Mouse (Mus musculus): Measurements from ENCODE around the gene Acap1.
"Not testable (repeated sequence)": the region's sequence is repeated elsewhere in the genome, so short reads cannot be mapped to it uniquely, and the experiment has no call there.

Acap1 gene

DNA sequence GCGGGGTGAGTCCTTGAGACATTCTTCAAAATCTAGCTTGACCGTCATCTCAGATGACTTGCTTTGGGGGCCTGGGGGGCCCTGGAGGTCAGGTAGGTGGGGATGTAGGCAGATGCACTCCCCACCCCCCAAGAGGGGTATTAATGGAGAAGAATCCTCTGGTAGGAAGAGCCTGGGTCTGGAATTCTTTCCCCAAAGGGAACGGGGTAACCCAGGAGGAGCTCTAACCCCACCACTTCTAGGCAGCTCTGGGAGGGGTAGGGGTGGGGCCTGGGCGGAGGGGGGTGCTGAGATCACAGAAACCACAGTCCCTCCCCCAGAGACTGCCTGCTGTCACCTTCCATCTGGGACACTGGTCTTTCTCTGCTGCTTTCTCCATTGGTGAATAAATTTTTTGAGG lies at the start of gene Acap1:
TSS of gene Acap1 (minus strand) at position 249 of the 400 bp plus-strand sequence.
- in situ Hi-C loops (cut with MboI, MseI) = no loop called here

DNA sequence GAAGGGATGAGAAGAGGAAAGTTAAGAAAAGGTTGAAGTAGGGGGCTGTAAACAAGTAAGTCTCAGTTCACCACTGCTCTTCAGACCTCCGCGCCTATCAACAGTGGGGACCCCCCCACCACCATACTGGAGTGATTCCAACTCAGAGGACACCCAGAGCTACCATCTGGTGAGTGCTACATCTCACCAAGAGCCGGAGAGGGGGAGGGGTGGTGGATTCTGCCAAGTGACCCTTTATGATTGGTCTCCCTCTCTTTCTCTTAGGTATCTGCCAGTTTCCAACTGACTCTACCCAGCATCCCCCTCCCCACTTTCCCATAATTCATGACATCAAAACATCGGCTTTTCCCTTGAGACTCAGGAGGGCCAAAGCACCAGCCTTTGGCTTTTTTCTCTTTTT lies 45.6 kb upstream of the Acap1 start:
- in situ Hi-C loops (cut with MboI, MseI) = no loop called here

DNA sequence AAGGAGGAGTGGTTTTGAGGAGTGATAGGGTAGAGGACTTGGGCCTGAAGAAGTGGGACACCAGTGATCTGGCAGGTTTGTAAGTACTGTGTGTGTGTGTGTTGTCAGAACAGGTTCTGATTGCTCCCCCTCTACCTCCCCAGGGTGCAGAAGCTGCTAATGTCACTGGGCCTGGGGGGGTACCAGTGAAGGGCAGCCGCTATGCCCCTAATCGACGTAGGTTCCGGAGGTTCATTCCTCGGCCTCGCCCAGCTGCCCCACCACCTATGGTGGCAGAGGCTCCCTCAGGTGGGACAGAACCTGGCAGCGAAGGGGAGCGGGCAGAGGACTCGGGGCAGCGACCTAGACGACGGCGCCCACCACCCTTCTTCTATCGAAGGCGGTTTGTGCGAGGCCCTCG lies 44.4 kb upstream of the Acap1 start:
- in situ Hi-C loops (cut with MboI, MseI) = no loop called here

DNA sequence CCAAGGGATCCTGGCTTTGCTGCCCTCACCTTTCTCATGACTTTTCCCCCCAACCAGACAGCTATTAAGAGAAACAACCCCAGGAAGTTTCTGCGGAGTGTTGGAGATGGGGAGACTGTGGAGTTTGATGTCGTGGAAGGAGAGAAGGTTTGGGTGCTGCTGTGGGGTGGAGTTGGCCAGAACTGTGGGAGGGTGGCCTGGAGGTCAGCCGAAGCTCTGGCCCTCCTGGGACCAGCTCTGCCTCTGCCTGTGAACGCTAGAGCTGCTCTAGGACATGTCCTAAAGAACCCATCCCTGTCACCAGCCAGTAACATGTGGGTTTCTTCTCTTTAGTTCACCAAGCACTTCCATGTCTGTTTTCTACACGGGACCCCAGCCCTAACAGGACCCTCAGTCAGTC lies 43.8 kb upstream of the Acap1 start:
- in situ Hi-C loops (cut with MboI, MseI) = no loop called here

DNA sequence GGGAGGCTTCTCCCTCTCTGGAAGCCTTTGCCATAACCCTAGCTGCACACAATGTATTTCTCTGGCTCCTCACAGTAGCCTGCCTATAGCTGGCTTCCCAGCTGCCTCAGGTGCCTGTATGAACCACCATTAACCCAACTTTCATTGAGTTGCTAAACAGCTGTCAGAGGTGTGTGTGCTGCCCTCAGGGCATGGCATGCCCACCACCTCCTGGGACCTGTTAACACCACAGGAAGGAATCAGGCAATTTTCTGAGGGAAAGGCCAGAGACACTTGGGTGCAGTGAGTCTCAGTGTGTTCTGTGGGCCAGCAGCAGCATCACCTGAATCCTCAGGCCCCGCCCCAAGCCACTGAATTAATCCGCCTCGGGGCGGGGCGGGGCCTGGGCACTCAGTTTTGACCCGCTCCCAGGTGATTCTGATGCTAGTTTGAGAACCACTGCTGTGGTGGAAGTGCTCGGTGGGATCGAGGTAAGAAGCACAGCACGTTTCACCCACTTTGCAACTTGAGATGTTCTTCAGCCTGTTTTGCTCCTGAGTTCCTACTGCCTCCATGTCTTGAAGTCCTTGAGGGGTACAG lies 43.2 kb upstream of the Acap1 start:
- in situ Hi-C loops (cut with MboI, MseI) = no loop called here

DNA sequence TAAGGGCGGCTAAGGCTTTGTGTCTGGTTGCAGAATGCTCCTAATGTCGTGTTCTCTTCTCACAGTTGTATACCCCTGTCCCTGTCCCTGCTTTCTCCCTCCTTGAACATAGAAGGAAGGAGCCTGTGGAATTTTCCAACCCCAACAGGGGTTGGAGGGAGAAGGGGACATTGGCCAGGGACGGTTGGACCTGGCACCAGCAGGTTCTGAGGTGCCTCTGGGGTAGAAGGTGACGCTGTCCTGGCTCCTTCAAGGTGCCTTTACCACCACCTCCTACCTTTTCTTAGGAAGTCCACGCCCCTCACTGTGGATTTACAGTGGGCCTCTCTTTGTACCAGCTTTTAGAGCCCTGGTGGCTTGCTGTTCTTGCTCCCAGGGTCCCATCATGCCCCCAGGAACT lies 42.5 kb upstream of the Acap1 start:
- in situ Hi-C loops (cut with MboI, MseI) = no loop called here

DNA sequence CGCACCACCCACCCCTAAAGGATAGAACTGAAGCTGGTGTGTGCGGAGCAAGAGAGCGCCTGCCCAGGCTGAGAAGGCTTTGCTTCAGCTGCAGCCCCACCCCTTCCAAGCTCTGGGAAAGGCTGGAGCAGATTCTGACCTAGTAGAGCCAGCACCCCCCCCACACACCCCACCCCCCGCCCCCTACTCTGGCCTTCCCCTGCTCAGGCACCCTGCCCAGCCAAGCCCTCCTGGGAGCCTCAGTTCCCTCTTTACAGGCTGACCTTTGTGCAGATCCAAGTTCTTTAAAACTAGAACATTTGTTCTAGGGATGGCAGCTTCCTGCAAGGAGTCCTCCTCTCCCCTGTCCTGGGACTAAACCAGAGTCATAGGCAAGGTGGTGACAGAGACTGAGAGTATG lies 42.0 kb upstream of the Acap1 start:
- in situ Hi-C loops (cut with MboI, MseI) = no loop called here

DNA sequence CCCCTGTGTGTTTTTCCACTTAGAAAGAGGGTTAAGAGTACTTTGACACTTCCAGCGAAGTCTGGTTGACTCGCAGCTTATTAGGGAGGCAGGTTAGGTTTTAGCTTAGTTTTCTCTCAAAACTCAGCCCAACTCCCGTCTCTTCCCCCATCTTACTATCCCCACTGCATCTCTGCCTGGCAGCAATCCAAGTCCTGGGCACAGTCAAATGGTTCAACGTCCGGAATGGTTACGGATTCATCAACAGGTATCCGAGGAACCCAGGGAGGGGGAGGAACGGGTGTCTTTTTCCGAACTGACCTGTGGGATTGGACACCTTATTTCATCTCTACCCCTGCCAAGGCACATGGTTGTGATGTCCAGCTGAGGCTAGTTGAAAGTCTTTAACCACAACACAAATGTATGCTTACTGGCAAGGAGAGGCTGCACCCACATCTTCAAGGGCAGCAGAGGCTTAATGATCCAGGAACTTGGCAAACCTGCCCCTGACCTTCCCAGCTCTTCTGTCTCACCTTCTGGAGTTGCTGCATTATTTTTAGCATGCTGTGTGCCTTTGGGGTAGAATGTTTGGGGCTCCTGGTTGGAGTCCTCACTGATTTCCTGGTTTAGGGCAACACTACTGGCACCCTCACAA lies 41.5 kb upstream of the Acap1 start:
- in situ Hi-C loops (cut with MboI, MseI) = no loop called here

DNA sequence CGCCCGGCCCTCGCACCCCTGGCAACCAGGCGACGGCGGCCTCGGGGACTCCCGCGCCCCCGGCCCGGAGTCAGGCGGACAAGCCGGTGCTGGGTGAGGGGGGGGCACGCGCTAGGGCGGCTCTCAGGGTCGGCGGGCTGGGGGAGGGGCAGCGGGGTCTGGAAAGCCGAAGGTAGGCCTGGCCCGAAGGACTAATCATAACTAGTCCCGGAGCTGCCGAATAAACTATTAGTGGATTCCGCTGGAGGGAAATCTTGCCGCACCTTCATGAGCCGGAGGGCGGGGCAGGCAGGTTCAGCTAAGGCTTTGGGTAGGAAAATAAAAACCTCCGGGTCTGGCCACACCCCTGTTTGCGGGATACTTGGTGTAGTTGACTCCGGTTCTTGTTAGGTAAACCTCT lies 40.8 kb upstream of the Acap1 start:
- in situ Hi-C loops (cut with MboI, MseI) = no loop called here

DNA sequence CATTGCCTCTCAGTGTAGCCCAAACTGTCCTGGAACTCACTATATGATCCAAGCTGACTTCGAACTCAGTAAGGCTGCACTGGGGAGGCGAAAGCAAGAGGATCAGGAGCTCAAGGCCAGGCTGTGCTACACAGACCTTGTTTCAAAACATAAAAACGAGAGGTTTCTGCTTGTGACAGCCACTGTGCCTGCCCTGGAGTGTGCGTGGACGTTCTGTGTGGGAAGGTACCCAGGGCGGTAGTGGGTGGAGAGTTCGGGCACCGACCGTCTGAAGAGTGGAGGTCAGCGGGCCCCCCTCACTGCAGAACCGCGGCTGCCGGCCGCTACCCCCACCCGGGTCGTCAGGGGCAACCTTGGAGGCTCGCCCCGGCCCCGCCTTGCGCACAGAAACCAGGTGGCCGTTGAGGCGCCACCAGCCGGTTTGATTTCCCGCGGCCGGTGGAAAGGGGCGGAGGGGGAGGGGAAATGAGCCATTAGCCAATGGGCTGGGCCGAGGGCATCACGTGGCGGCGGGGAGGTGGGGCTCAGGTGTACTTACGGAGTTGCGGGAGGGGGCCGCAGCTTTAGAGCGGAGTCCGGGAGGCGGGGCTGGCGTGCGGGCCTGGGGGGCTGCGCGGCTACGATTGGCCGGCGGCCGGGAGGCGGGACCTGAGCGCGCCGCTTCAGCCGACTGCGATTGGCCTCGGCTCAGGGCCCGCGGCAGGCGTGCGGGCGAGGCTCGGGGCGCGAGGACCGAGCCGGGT lies 40.0 kb upstream of the Acap1 start, which contains the start of gene Ybx2:
TSS of gene Ybx2 (plus strand) at position 660 of the 743 bp plus-strand sequence.
- in situ Hi-C loops (cut with MboI, MseI) = no loop called here

DNA sequence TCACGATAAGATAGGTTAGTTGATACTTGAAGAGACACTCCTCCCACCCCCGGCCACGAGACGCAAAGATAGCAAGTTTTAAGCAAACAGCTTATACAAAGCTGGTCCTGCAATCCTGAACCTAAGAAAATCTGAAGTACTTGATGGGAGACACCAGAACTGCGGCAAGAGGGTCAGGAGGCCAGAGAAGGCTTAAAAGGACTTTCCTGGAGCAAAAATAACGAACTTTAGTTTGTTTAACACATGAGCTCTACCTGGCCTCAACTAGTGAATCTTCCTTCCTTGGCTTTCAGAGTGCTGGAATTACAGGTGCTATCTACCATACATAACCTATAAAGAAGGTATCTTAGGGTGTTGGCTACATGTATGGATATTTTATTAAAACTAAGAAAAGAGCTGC lies 39.3 kb upstream of the Acap1 start:
- in situ Hi-C loops (cut with MboI, MseI) = no loop called here

DNA sequence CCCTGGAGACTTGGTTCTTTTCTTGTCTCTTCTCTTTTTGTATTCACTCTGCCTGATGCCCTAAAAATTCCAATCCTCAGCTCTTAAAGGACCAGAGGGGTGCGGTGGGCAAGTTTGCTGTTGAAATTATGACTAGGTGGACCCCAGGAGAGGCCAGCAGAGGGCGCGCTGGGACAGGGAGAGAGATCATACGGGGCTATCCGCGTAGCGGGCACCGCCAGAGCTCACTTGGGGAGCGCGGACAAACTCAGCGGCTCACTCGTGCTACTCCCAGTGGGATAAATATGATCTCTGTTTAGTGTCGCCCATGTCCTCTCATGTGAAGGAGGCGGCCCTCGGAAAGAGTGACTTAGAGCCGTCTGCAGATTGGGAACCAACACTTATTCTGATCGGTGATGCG lies 38.8 kb upstream of the Acap1 start:
- in situ Hi-C loops (cut with MboI, MseI) = no loop called here

DNA sequence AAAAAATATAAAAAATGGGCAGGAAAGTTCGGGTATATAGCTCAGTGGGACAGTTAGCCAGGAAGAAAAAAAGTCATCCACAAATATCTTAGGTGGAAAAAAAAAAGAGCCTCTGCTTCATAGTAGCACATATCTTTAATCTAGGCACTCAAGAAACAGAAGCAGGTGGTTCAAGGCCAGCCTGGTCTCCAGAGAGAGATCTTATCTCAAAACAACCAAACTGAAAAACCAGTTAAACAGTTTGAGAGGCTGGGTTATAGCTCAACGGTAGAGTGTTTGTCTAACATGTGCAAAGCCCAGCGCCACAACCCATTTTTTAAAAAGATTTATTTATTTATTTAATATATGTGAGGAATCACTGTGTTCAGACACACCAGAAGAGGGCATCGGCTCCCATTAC lies 37.7 kb upstream of the Acap1 start:
- in situ Hi-C loops (cut with MboI, MseI) = no loop called here

DNA sequence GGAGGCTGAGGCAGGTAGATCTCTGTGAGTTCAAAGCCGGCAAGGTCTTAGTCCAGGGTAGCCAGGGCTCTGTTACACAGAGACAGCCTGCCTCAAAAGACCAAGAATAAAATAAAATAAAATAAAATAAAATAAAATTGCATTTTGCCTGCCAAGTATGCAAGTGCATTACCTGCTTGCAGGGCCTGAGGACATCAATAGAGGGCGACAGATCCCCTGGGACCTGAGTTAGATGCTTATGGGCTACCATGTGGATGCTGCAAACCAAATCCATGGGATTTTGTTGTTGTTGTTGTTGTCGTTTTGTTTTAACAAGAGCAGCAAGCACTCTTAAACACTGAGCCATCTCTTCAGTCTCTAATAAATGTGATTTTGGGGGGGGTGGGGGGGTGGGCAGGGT lies 36.9 kb upstream of the Acap1 start:
- in situ Hi-C loops (cut with MboI, MseI) = no loop called here

DNA sequence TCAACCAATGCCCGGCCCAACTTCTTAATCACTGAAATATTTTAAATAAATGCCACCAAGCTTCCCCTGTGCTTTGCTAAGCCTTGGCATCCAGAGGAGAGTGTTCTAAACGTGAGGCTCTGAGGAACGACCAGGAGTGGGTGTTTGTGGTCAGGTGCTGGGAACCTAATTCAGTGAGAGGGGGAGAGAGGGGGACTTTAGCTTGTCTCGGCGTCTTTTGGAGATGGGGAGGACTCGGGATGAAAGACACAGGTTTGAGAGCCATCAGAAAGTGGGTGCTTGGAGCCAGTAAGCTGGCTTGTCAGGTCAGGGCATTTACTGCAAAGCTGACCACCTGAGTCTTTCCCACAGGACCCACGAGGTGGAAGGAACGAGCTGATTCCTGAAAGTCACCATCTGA lies 36.4 kb upstream of the Acap1 start:
- in situ Hi-C loops (cut with MboI, MseI) = no loop called here

DNA sequence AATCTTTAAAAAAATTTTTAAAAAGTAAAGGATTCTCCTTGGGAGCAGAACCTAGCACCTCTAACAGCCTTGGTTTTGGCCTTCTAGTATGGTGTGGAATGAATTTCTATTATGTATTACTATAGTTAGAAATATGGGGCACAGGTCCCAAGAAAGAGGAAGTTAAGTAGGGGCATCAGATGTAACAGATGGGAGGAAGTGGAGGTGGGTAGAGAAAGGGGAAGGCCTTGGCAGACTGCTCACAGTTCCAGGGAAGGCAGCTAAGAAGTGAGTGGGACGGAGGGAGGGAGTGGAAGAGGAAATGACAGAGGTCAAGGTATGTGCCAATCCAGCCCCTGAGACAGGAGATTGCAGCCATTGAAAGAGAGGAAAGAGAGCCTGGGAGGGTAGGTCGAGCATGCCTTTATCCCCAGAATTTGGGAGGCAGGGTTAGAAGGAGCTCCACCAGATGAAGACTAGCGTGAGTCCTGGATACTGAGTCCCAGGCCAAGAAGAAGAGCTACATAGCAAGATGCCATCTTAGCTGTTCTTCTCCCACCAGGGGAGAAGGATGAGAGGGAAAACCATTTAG lies 35.7 kb upstream of the Acap1 start:
- in situ Hi-C loops (cut with MboI, MseI) = no loop called here

DNA sequence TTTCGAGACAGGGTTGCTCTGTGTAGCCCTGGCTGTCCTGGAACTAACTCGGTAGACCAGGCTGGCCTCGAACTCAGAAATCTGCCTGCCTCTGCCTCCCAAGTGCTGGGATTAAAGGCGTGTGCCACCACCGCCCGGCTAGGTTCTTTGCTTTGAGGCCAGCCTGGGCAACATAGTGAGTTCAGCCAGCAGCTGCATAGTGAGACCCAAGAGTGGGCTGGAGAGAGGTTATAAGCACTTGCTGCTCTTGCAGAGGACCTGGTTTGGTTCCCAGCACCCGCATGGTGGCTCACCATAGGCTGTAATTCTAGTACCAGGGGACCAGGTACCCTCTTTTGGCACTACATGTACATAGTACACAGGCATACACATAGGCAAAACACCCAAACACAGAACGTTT lies 34.8 kb upstream of the Acap1 start:
- in situ Hi-C loops (cut with MboI, MseI) = not testable (repeated sequence)

DNA sequence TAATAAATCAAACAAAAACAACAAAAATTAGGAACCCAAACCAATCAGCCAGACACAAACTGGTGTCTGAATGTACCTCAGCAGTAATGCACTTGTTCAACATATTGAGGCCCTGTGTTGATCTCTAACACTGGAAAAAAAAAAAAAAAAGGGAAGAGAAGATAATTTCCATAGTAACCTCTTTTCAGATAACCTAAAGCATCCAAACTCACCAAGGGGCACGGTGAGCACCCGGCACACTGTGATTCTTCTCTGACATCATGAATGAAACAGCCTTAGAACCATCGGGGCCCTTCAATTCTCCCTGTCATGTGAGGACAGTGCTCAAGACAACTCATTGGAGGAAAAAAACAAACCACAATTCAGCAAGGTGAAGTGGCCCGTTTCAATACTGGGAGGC lies 34.4 kb upstream of the Acap1 start:
- in situ Hi-C loops (cut with MboI, MseI) = no loop called here

DNA sequence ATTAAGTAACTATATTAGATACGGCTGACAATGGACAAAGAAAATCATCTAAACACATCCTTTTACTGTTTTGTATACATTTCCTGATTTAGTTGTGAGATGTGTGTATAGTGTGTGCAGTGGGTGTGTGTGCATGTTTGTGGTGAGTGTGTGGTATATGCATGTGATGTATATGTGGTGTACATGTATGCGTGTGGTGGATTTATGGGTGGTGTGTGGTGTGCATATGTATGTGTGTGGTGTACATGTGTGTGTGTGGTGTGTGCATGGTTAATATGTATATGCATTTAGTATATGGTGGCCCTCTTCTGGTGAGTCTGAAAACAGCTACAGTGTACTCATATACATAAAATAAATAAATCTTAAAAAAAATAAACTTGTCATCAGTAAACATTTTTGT lies 32.2 kb upstream of the Acap1 start:
- in situ Hi-C loops (cut with MboI, MseI) = no loop called here

DNA sequence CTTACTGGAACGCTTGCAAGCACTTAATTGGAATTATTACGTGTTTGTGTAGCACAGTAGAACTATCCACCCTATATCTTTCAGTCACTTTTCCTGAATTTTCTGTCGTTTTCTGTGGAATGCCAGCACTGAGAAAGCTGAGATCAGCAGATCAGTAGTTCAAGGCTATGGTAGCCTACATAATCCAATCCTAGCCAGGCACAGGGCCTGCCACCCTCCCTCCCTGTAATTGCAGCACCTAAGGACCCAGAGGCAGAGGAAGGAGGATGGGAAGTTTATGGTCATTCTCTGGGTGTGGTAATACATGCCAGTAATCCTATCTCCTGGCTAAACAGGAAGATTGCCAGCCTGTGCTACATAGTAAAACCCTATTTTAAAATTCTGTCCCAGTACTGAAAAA lies 27.5 kb upstream of the Acap1 start:
- in situ Hi-C loops (cut with MboI, MseI) = no loop called here

DNA sequence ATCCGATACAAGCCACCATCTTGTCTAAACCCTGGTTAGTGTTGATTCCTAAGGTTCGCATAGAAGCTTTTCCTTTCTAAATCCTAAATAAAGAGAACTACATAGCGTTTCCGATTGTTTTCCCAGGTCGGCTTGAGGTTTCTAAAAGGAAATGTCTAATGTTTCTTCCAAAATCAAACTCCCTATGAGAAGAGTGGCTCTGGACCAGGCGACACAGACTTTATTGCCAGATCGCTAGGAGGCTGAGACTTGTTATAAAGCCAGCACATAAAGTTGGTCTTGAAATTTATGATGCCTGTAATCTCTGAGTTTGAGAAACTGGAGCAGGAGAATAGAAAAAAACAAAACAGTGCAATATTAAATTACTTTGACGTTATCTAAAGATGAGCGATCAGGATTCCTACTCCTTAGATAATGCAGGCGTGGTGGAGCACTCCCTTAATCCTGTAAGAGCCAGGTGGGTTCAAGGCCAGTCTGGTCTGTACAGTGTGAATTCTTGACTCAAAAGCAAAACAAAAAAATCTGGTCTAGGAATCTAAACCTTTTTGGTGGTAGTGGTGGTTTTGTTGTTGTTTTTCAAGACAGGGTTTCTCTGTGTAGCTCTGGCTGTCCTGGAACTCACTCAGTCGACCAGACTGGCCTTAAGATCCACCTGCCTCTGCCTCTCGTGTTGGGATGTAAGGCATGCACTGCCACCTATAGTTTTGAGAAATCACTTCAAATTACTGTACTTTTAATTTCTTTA lies 26.8 kb upstream of the Acap1 start:
- in situ Hi-C loops (cut with MboI, MseI) = no loop called here
